Mouse (Mus musculus): ENCODE measurements at regions not wholly inside any gene's neighbourhood (a gene's known extent, or its start where the extent isn't known, plus 50 kb on each side); places are given as distances from the start of the nearest gene placed in this dataset.
A peak's percentile ranks its signal among the peaks of the same experiment; 100 is the strongest.

DNA sequence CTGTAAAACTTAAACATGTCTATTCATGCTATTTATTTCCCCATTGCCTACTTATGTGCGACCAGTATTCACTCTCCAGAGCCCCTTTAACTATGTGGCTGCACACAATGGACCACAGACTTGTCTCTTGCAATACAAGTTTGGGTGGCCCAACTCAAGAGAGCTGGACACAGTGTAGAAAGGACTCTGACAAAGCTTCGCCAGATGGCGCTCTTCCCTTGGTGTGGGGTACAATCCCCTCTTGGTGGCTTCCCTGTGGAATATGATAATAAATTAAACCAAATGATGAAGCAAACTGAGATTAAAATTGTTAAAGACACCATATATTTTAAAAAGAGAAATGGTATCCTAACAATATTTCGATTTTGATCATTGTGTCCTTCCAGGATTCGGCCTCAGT, 302.6 kb upstream of the Ednrb start:
- TF ChIP-seq CTCF (conservative IDR thresholded peaks at IDR 0.05 in 1 of 2, IDR thresholded peaks at IDR 0.05 in 1 of 2; ENCODE audit: low read depth in 2 of 2, low read length in 2 of 2): peak; percentile 37 to 74; a peak in 3 of 4 replicates
- TF ChIP-seq NELFE (IDR thresholded peaks at IDR 0.05; ENCODE audit: low read depth, low read length): no peak
- no peak for TF ChIP-seq POLR2A (IDR thresholded peaks at IDR 0.05; ENCODE audit: low read depth, low read length)
- TF ChIP-seq JUN (IDR thresholded peaks at IDR 0.05; ENCODE audit: insufficient read depth, low read depth, low read length): no peak
- TF ChIP-seq KAT2A (IDR thresholded peaks at IDR 0.05; ENCODE audit: insufficient replicate concordance, low read length): no peak
- no peak for TF ChIP-seq MYC (IDR thresholded peaks at IDR 0.05; ENCODE audit: low read depth, low read length)
- peak; percentile 70 for TF ChIP-seq RAD21 (IDR thresholded peaks at IDR 0.05; ENCODE audit: low read depth, low read length)
- no peak for TF ChIP-seq TCF12 (IDR thresholded peaks at IDR 0.05; ENCODE audit: low read depth, low read length)
- no peak for TF ChIP-seq GABPA (IDR thresholded peaks at IDR 0.05; ENCODE audit: insufficient replicate concordance, low read depth, low read length)

Measured in CH12.LX (cell line).